Comparison of ENCODE assay signal across 20 mouse cellular contexts in genomic region chr8:125517397-125517796, GRCm38 (mm10). TPM values are rescaled to one million over a fixed set of nuclear protein-coding genes. Genes with fewer than 3 reads are reported as not detected.
DNase-seq lines count a peak whose midpoint lies in the region; ATAC-seq and TF ChIP-seq lines count a peak whose summit lies in the region.
"Had no signal": no experiment of that assay in that cellular context is flagged by ENCODE, and none has a peak within 500 bp of the region (broad histone marks: within the 10 kb centered on the region; RNA-seq: fewer than 3 reads in every experiment).

No protein-coding gene starts in this region.

- no peak overlapping the region for H3K9ac ChIP-seq in embryonic facial prominence, embryonic 15.5 days
- no peak overlapping the region for H3K9ac ChIP-seq in heart, embryonic 16.5 days (ENCODE audit: low read length)
- H3K9ac ChIP-seq in lung, embryonic 14.5 days = no peak overlapping the region
- H3K9ac ChIP-seq: liver, postnatal 0 days; neural tube, embryonic 12.5 days had no signal

- no peak for TF ChIP-seq CTCF in lung, embryonic 14.5 days (IDR thresholded peaks at IDR 0.05; ENCODE audit: low read depth)

- no peaks in the 10 kb centered on the region; the same call in 1 of the 2 replicates for H3K27me3 ChIP-seq in embryonic facial prominence, embryonic 15.5 days
- no peaks in the 10 kb centered on the region; the same call in 1 of the 2 replicates for H3K27me3 ChIP-seq in embryonic facial prominence, embryonic 10.5 days (replicated peaks; ENCODE audit: low read depth, poor library complexity, severe bottlenecking)
- H3K27me3 ChIP-seq in heart, embryonic 16.5 days (ENCODE audit: control insufficient read depth, insufficient read depth, low read length) = no peaks in the 10 kb centered on the region
- H3K27me3 ChIP-seq in lung, embryonic 14.5 days (ENCODE audit: insufficient read depth, low read length) = no peaks in the 10 kb centered on the region
- H3K27me3 ChIP-seq: neural tube, embryonic 12.5 days had no signal

- H3K36me3 ChIP-seq in embryonic facial prominence, embryonic 15.5 days = no peaks in the 10 kb centered on the region
- no peaks in the 10 kb centered on the region for H3K36me3 ChIP-seq in embryonic facial prominence, embryonic 10.5 days (replicated peaks)
- H3K36me3 ChIP-seq in heart, embryonic 16.5 days (ENCODE audit: control insufficient read depth, insufficient read depth) = peaks cover 3% of the 10 kb centered on the region; the same call in 1 of the 2 replicates
- no peaks in the 10 kb centered on the region; the same call in 1 of the 2 replicates for H3K36me3 ChIP-seq in lung, embryonic 14.5 days (ENCODE audit: insufficient read depth)
- H3K36me3 ChIP-seq in macrophage (ENCODE audit: inconsistent target) = no peaks in the 10 kb centered on the region
- H3K36me3 ChIP-seq: G1E; midbrain, embryonic 10.5 days; neural tube, embryonic 12.5 days had no signal

- peaks cover 32% of the 10 kb centered on the region; the same call in 1 of the 2 replicates for H3K79me2 ChIP-seq in macrophage (ENCODE audit: inconsistent target)

- DNase-seq in embryonic facial prominence, embryonic 10.5 days (ENCODE audit: low spot score) = no peak
- no peak for DNase-seq in heart, postnatal 36 days
- peak; percentile 46 for DNase-seq in lung, embryonic 14.5 days
- DNase-seq in lung, postnatal 14 days = no peak
- no peak for DNase-seq in ovary, postnatal 10 days (ENCODE audit: low spot score)
- DNase-seq: cerebellum, postnatal 10 days; heart, postnatal 14 days; kidney, adult 8-10 months; kidney, postnatal 4 days; liver; liver, postnatal 0 days; thymus, postnatal 36 days had no signal

- ATAC-seq in embryonic facial prominence, embryonic 15.5 days (ENCODE audit: insufficient number of reproducible peaks, low FRiP score, low TSS enrichment, low read depth) = no peak
- no peak for ATAC-seq in heart, embryonic 16.5 days (replicated peaks; ENCODE audit: extremely low read depth, insufficient read depth, low FRiP score)
- ATAC-seq in lung, embryonic 14.5 days (ENCODE audit: insufficient read depth) = no peak
- ATAC-seq: CD4-positive, CD25-positive, alpha-beta regulatory T cell, adult 4 months; hindbrain, postnatal 0 days had no signal

- intact Hi-C loops in heart, postnatal 36 days (cut with DNase I) = no loop called here

- no peak overlapping the region for H3K4me3 ChIP-seq in embryonic facial prominence, embryonic 15.5 days (replicated peaks)
- H3K4me3 ChIP-seq in embryonic facial prominence, embryonic 10.5 days = no peak overlapping the region
- H3K4me3 ChIP-seq in heart, embryonic 16.5 days (ENCODE audit: low read length) = no peak overlapping the region
- no peak overlapping the region for H3K4me3 ChIP-seq in lung, embryonic 14.5 days (ENCODE audit: low read depth, low read length)
- H3K4me3 ChIP-seq in macrophage (ENCODE audit: inconsistent target) = no peak overlapping the region
- H3K4me3 ChIP-seq: midbrain, embryonic 10.5 days; neural tube, embryonic 12.5 days had no signal

- H3K4me1 ChIP-seq in embryonic facial prominence, embryonic 15.5 days = peaks cover 22% of the 10 kb centered on the region
- peaks cover 86% of the 10 kb centered on the region for H3K4me1 ChIP-seq in embryonic facial prominence, embryonic 10.5 days
- peaks cover 72% of the 10 kb centered on the region for H3K4me1 ChIP-seq in heart, embryonic 16.5 days (ENCODE audit: control insufficient read depth, insufficient read depth, low read length)
- H3K4me1 ChIP-seq in lung, embryonic 14.5 days (ENCODE audit: insufficient read depth) = peaks cover 26% of the 10 kb centered on the region

- no peak overlapping the region for H3K4me2 ChIP-seq in embryonic facial prominence, embryonic 15.5 days (replicated peaks)
- H3K4me2 ChIP-seq in heart, embryonic 16.5 days (ENCODE audit: low read depth, low read length) = no peak overlapping the region
- H3K4me2 ChIP-seq in lung, embryonic 14.5 days = no peak overlapping the region
- H3K4me2 ChIP-seq: neural tube, embryonic 12.5 days had no signal

- H3K27ac ChIP-seq in embryonic facial prominence, embryonic 15.5 days (replicated peaks) = peak overlapping the region; percentile 36; the same call in 1 of the 2 replicates
- H3K27ac ChIP-seq in embryonic facial prominence, embryonic 10.5 days (replicated peaks) = no peak overlapping the region
- H3K27ac ChIP-seq in heart, embryonic 16.5 days (ENCODE audit: low read length) = peak overlapping the region; percentile 51
- H3K27ac ChIP-seq in lung, embryonic 14.5 days (ENCODE audit: low read depth) = 0 out of 2 replicates have a peak overlapping the region, but pooled peaks have one; percentile 51
- 0 out of 2 replicates have a peak overlapping the region, but pooled peaks have one; percentile 50 for H3K27ac ChIP-seq in macrophage
- H3K27ac ChIP-seq: hindbrain, postnatal 0 days; midbrain, embryonic 10.5 days; neural tube, embryonic 12.5 days had no signal

- H3K9me3 ChIP-seq in embryonic facial prominence, embryonic 15.5 days (replicated peaks) = no peaks in the 10 kb centered on the region
- H3K9me3 ChIP-seq in embryonic facial prominence, embryonic 10.5 days = no peaks in the 10 kb centered on the region
- H3K9me3 ChIP-seq in heart, embryonic 16.5 days (replicated peaks; ENCODE audit: control insufficient read depth, low read length) = no peaks in the 10 kb centered on the region
- H3K9me3 ChIP-seq in lung, embryonic 14.5 days (ENCODE audit: low read depth, low read length) = no peaks in the 10 kb centered on the region
- H3K9me3 ChIP-seq: midbrain, embryonic 10.5 days; neural tube, embryonic 12.5 days had no signal

- 48% methylated on average over 8 of the region's 8 CpGs for WGBS in embryonic facial prominence, embryonic 15.5 days
- 68% methylated on average over 8 of the region's 8 CpGs for WGBS in embryonic facial prominence, embryonic 10.5 days
- WGBS in heart, embryonic 16.5 days = 63% methylated on average over 8 of the region's 8 CpGs
- 66% methylated on average over 8 of the region's 8 CpGs for WGBS in lung, embryonic 14.5 days
- 79% methylated on average over 7 of the region's 8 CpGs for WGBS in macrophage (ENCODE audit: missing documents)

RNA-seq across cellular contexts. Expression of gene Sipa1l2, which starts 52.2 kb away (rescaled TPM):
- 12.6 and 12.8 TPM in 2 replicates for polyA plus RNA-seq in embryonic facial prominence, embryonic 15.5 days (2015; fragmentation: Nextera tagmentation; extraction: Ambion mirVana)
- polyA plus RNA-seq in embryonic facial prominence, embryonic 10.5 days (2016; fragmentation: Nextera tagmentation; extraction: Ambion mirVana) = 12.7 and 14.8 TPM in 2 replicates
- 19.9 and 24.4 TPM in 2 replicates for polyA plus RNA-seq in heart, embryonic 16.5 days (2015; fragmentation: Nextera tagmentation; extraction: Ambion mirVana)
- 10 to 100 TPM; 36.4 to 40.7 TPM for total RNA-seq in heart, postnatal 36 days (2021)
- polyA plus RNA-seq in lung, embryonic 14.5 days (2014; fragmentation: Nextera tagmentation; extraction: Ambion mirVana) = 13.2 and 14.2 TPM in 2 replicates
- 100 to 1,000 TPM in 6 of 26 experiments, 10 to 100 TPM in 20; 35.9 to 288 (median 61.1) TPM for total RNA-seq in macrophage (2018; cell fraction: chromatin; rRNA removed)
- total RNA-seq in macrophage (2018; cell fraction: cytosol; rRNA removed) = 10 to 100 TPM in 16 of 26 experiments, 1 to 10 TPM in 10; 7.6 to 27.7 (median 12.0) TPM
- 100 to 1,000 TPM in 1 of 26 experiments, 10 to 100 TPM in 25; 16.0 to 103 (median 36.0) TPM for total RNA-seq in macrophage (2018; cell fraction: nucleus; rRNA removed)
- 7.2 to 21.6 TPM (median 7.7 TPM) in 3 replicates for polyA plus RNA-seq in macrophage (2018)
- polyA plus RNA-seq: G1E had no signal
